Mouse (Mus musculus) kidney, embryonic 16.5 days (tissue): ENCODE measurements around the gene Sipa1l3. TPM values are rescaled to one million over a fixed set of nuclear protein-coding genes. Genes with fewer than 3 reads are reported as not detected.

Experiments
- ATAC-seq: fragments of 200-750 bp; cut with Nextera tagmentation; 2 replicates; pipeline ENCODE4 v1.8.0; 2017; ENCODE audit warnings: moderate TSS enrichment; ENCODE audit not compliant: low FRiP score, low TSS enrichment
- H3K27ac ChIP-seq: fragments of 300-500 bp; sonication (generic); 2 replicates; pipeline ENCODE4 v1.5.1; 2014; ENCODE audit warnings: low read length
- H3K27me3 ChIP-seq: fragments of 300-500 bp; sonication (generic); 2 replicates; pipeline ENCODE4 v1.6.1; 2014; ENCODE audit warnings: low read length, control low read depth, mixed read lengths; ENCODE audit not compliant: insufficient read depth
- H3K36me3 ChIP-seq: fragments of 300-500 bp; sonication (generic); 2 replicates; pipeline ENCODE4 v1.6.1; 2014; ENCODE audit warnings: low read length, control low read depth, mixed read lengths; ENCODE audit not compliant: insufficient read depth
- H3K4me1 ChIP-seq: fragments of 300-500 bp; sonication (generic); 2 replicates; pipeline ENCODE4 v1.6.1; 2014; ENCODE audit warnings: low read length, control low read depth, mixed read lengths; ENCODE audit not compliant: insufficient read depth
- H3K4me2 ChIP-seq: fragments of 300-500 bp; sonication (generic); replicated peaks from 2 replicates; pipeline ENCODE4 v1.6.1; 2014; ENCODE audit warnings: low read depth, low read length
- H3K4me3 ChIP-seq: fragments of 300-500 bp; sonication (generic); 2 replicates; pipeline ENCODE4 v1.5.1; 2014; ENCODE audit warnings: mild to moderate bottlenecking, low read length
- H3K9ac ChIP-seq: fragments of 300-500 bp; sonication (generic); replicated peaks from 2 replicates; pipeline ENCODE4 v1.6.1; 2014; ENCODE audit warnings: low read length
- H3K9me3 ChIP-seq: fragments of 300-500 bp; sonication (generic); 2 replicates; pipeline ENCODE4 v1.6.1; 2016; ENCODE audit warnings: low read length, control low read depth
- WGBS: fragments of 180-500 bp; shearing (Covaris S2); extraction: QIAGEN DNeasy Blood & Tissue Kit; methylation state at CpG from one replicate; pipeline ENCODE4 v1.1.7; 2014; 5-methylcytosine and 5-hydroxymethylcytosine counted together
- polyA plus RNA-seq: library from polyadenylated mRNA; unstranded; fragments of >200 nt; fragmentation: Nextera tagmentation; extraction: Ambion mirVana; gene quantifications from 2 replicates; pipeline ENCODE4 v1.2.1, GENCODE M21; 2015

Sipa1l3 gene
- polyA plus RNA-seq, 1 experiment from 2014 or later = 15.8 TPM

GRCm38 (mm10) chr7:29327087-29327486 lies 191.4 kb downstream of the Sipa1l3 start:
- no peaks in the 10 kb centered on the region for H3K4me1 ChIP-seq
- no peak overlapping the region for H3K4me3 ChIP-seq
- H3K4me2 ChIP-seq = no peak overlapping the region
- H3K9me3 ChIP-seq = no peaks in the 10 kb centered on the region
- H3K36me3 ChIP-seq = peaks cover 32% of the 10 kb centered on the region
- ATAC-seq = no peak
- H3K9ac ChIP-seq = no peak overlapping the region
- 40% methylated on average over 6 of the region's 6 CpGs for WGBS
- H3K27ac ChIP-seq = no peak overlapping the region
- H3K27me3 ChIP-seq = no peaks in the 10 kb centered on the region

- peaks cover 9% of the 10 kb centered on the region; the same call in 1 of the 2 replicates for H3K36me3 ChIP-seq
- no peak overlapping the region for H3K27ac ChIP-seq
- H3K4me3 ChIP-seq = peak overlapping the region; percentile 7; the same call in 1 of the 2 replicates
- WGBS = 11% methylated on average over 19 of the region's 19 CpGs
- H3K4me2 ChIP-seq = peak overlapping the region; percentile 21; the same call in 1 of the 2 replicates
- peaks cover 43% of the 10 kb centered on the region for H3K4me1 ChIP-seq
- no peak; the same call in 1 of the 2 replicates for ATAC-seq
- H3K9ac ChIP-seq = no peak overlapping the region
- no peaks in the 10 kb centered on the region for H3K27me3 ChIP-seq
- no peaks in the 10 kb centered on the region for H3K9me3 ChIP-seq
Observed at GRCm38 (mm10) chr7:29319337-29320307, 198.8 kb downstream of the Sipa1l3 start.

- Histone ChIP-seq H3K9me3 (no peaks in the 10 kb centered on the region), H3K36me3 (peaks cover 3% of the 10 kb centered on the region; the same call in 1 of the 2 replicates), H3K27ac (peak overlapping the region; percentile 27; the same call in 1 of the 2 replicates), H3K9ac (no peak overlapping the region; the same call in 1 of the 2 replicates), H3K4me1 (peaks cover 43% of the 10 kb centered on the region), H3K4me3 (peak overlapping the region; percentile 12), H3K27me3 (no peaks in the 10 kb centered on the region), H3K4me2 (peak overlapping the region; percentile 29)
- ATAC-seq = peak; percentile 11; the same call in 1 of the 2 replicates
- WGBS = 9% methylated on average over 18 of the region's 18 CpGs
Observed at GRCm38 (mm10) chr7:29318115-29318911, 200.1 kb downstream of the Sipa1l3 start.

- Histone ChIP-seq H3K9me3 (no peaks in the 10 kb centered on the region), H3K4me1 (peaks cover 43% of the 10 kb centered on the region), H3K4me2 (peak overlapping the region; percentile 29), H3K27ac (peak overlapping the region; percentile 40), H3K4me3 (no peak overlapping the region), H3K36me3 (peaks cover 3% of the 10 kb centered on the region; the same call in 1 of the 2 replicates), H3K27me3 (no peaks in the 10 kb centered on the region), H3K9ac (no peak overlapping the region; the same call in 1 of the 2 replicates)
- WGBS = 0% methylated on average over 2 of the region's 2 CpGs
- ATAC-seq = peak; percentile 22; the same call in 1 of the 2 replicates
Observed at GRCm38 (mm10) chr7:29317558-29317957, 200.9 kb downstream of the Sipa1l3 start.

- H3K9ac ChIP-seq = no peak overlapping the region; the same call in 1 of the 2 replicates
Observed at GRCm38 (mm10) chr7:29316976-29317375, 201.5 kb downstream of the Sipa1l3 start.

GRCm38 (mm10) chr7:29316137-29316734 lies 202.2 kb downstream of the Sipa1l3 start:
- Histone ChIP-seq H3K4me3 (no peak overlapping the region), H3K9ac (no peak overlapping the region), H3K4me1 (peaks cover 43% of the 10 kb centered on the region), H3K36me3 (peaks cover 2% of the 10 kb centered on the region; the same call in 1 of the 2 replicates), H3K27ac (no peak overlapping the region), H3K9me3 (no peaks in the 10 kb centered on the region), H3K27me3 (no peaks in the 10 kb centered on the region), H3K4me2 (no peak overlapping the region)
- WGBS = 72% methylated on average over 17 of the region's 17 CpGs
- no peak for ATAC-seq

More at GRCm38 (mm10) chr7:29316976-29317375, 201.5 kb downstream of the Sipa1l3 start:
- Histone ChIP-seq H3K4me3 (no peak overlapping the region), H3K27me3 (no peaks in the 10 kb centered on the region), H3K4me2 (peak overlapping the region; percentile 29), H3K27ac (peak overlapping the region; percentile 40; the same call in 1 of the 2 replicates), H3K9me3 (no peaks in the 10 kb centered on the region), H3K4me1 (peaks cover 43% of the 10 kb centered on the region), H3K36me3 (peaks cover 3% of the 10 kb centered on the region; the same call in 1 of the 2 replicates)
- WGBS = 12% methylated on average over 9 of the region's 10 CpGs
- ATAC-seq = peak; percentile 23

- Histone ChIP-seq H3K27ac (no peak overlapping the region), H3K4me1 (peaks cover 36% of the 10 kb centered on the region), H3K36me3 (no peaks in the 10 kb centered on the region), H3K9ac (no peak overlapping the region), H3K4me2 (no peak overlapping the region), H3K9me3 (no peaks in the 10 kb centered on the region), H3K4me3 (no peak overlapping the region), H3K27me3 (peaks cover 11% of the 10 kb centered on the region)
- ATAC-seq = no peak
- 81% methylated on average over 13 of the region's 13 CpGs for WGBS
Observed at GRCm38 (mm10) chr7:29314844-29315628, 203.4 kb downstream of the Sipa1l3 start.

GRCm38 (mm10) chr7:29313572-29314261 lies 204.7 kb downstream of the Sipa1l3 start:
- peaks cover 33% of the 10 kb centered on the region for H3K4me1 ChIP-seq
- no peaks in the 10 kb centered on the region for H3K36me3 ChIP-seq
- no peak overlapping the region for H3K9ac ChIP-seq
- 48% methylated on average over 9 of the region's 9 CpGs for WGBS
- H3K9me3 ChIP-seq = no peaks in the 10 kb centered on the region
- H3K27ac ChIP-seq = no peak overlapping the region
- H3K27me3 ChIP-seq = peaks cover 19% of the 10 kb centered on the region
- H3K4me2 ChIP-seq = no peak overlapping the region
- no peak for ATAC-seq
- no peak overlapping the region for H3K4me3 ChIP-seq
